ENCODE assay signal across 30 mouse cellular contexts in the genomic region with DNA sequence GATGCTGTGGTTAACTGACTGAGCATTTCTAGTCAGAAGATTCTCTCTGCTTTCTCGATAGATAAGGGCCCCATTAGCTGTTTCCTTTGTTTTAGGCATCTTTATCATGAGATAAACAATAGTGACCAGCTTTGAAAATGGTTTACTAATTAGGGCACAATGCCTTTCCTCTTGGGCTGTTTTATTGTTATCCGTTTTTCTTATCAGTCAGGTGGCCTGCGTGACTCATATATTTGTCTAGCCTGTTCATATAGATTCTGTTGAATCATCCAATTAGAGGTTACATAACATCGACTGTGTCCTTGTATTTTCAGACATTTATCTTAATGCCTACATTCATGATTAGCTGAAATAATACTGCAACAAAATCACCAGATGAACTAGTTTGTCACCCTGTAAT.
DNase-seq lines count a peak whose midpoint lies in the region; ATAC-seq and TF ChIP-seq lines count a peak whose summit lies in the region.
"Had no signal": no experiment of that assay in that cellular context is flagged by ENCODE, and none has a peak within 500 bp of the region (broad histone marks: within the 10 kb centered on the region; RNA-seq: fewer than 3 reads in every experiment).

No protein-coding gene starts in this region.

- no peak overlapping the region for H3K27ac ChIP-seq in intestine, embryonic 14.5 days (ENCODE audit: low read depth)
- no peak overlapping the region for H3K27ac ChIP-seq in intestine, postnatal 0 days (ENCODE audit: low read depth, low read length)
- H3K27ac ChIP-seq: embryonic facial prominence, embryonic 10.5 days; embryonic facial prominence, embryonic 13.5 days; forebrain, embryonic 12.5 days; forebrain, embryonic 15.5 days; gastrocnemius, adult 2 months; heart, embryonic 13.5 days; hindbrain, embryonic 14.5 days; hindbrain, postnatal 0 days had no signal

- WGBS in intestine, embryonic 14.5 days: 63% methylated on average over 4 of the region's 4 CpGs
- 24% methylated on average over 4 of the region's 4 CpGs for WGBS in intestine, postnatal 0 days

- no peak for DNase-seq in G1E (ENCODE audit: low spot score)
- DNase-seq in intestine, embryonic 14.5 days (ENCODE audit: low spot score): no peak
- peak; percentile 55 for DNase-seq in retina, postnatal 1 day
- no peak for DNase-seq in adrenal gland, adult 2 months
- DNase-seq in lung, postnatal 14 days: no peak
- DNase-seq in frontal cortex, adult 2 months (ENCODE audit: extremely low spot score in 1 of 2, low spot score in 1 of 2): no peak
- DNase-seq: adrenal gland, adult 8-10 months; cerebellum, adult 11 months; cerebellum, adult 8-10 months; cerebellum, postnatal 10 days; cerebellum, postnatal 36 days; embryo, embryonic 11 days; gastrocnemius, adult 2 months; gastrocnemius, postnatal 14 days; heart, adult 11 months; heart, postnatal 14 days; heart, postnatal 4 days; kidney, adult 11 months; kidney, adult 8-10 months had no signal

- H3K36me3 ChIP-seq in G1E (replicated peaks): no peaks in the 10 kb centered on the region
- no peaks in the 10 kb centered on the region for H3K36me3 ChIP-seq in intestine, embryonic 14.5 days (ENCODE audit: control insufficient read depth, insufficient read depth, low read length)
- no peaks in the 10 kb centered on the region for H3K36me3 ChIP-seq in intestine, postnatal 0 days (ENCODE audit: control insufficient read depth, insufficient read depth)
- H3K36me3 ChIP-seq: embryonic facial prominence, embryonic 10.5 days; embryonic facial prominence, embryonic 13.5 days; forebrain, embryonic 12.5 days; forebrain, embryonic 15.5 days; heart, embryonic 13.5 days had no signal

- no peak overlapping the region for H3K4me3 ChIP-seq in G1E (ENCODE audit: low read depth, low read length)
- H3K4me3 ChIP-seq in intestine, embryonic 14.5 days (ENCODE audit: low read depth, low read length): no peak overlapping the region
- H3K4me3 ChIP-seq in intestine, postnatal 0 days (ENCODE audit: low read depth, low read length): no peak overlapping the region
- H3K4me3 ChIP-seq: embryonic facial prominence, embryonic 10.5 days; embryonic facial prominence, embryonic 13.5 days; erythroblast, embryonic 14.5 days; forebrain, embryonic 12.5 days; forebrain, embryonic 15.5 days; gastrocnemius, adult 2 months; heart, embryonic 13.5 days had no signal

- no peaks in the 10 kb centered on the region for H3K4me1 ChIP-seq in G1E (ENCODE audit: insufficient read depth, low read depth, low read length)
- H3K4me1 ChIP-seq in intestine, embryonic 14.5 days (replicated peaks; ENCODE audit: control insufficient read depth, insufficient read depth, low read length): no peaks in the 10 kb centered on the region
- no peaks in the 10 kb centered on the region for H3K4me1 ChIP-seq in intestine, postnatal 0 days (replicated peaks; ENCODE audit: control insufficient read depth, insufficient read depth, low read length)
- H3K4me1 ChIP-seq: embryonic facial prominence, embryonic 13.5 days; heart, embryonic 13.5 days had no signal

- H3K9me3 ChIP-seq in G1E (replicated peaks): no peaks in the 10 kb centered on the region
- no peaks in the 10 kb centered on the region for H3K9me3 ChIP-seq in intestine, embryonic 14.5 days (ENCODE audit: control insufficient read depth, low read length)
- H3K9me3 ChIP-seq in intestine, postnatal 0 days (ENCODE audit: control insufficient read depth): no peaks in the 10 kb centered on the region
- H3K9me3 ChIP-seq: embryonic facial prominence, embryonic 10.5 days; embryonic facial prominence, embryonic 13.5 days; forebrain, embryonic 12.5 days; forebrain, embryonic 15.5 days; heart, embryonic 13.5 days had no signal

- TF ChIP-seq CTCF in G1E (IDR thresholded peaks at IDR 0.05; ENCODE audit: low read depth, low read length): no peak
- no peak for TF ChIP-seq CTCF in intestine, postnatal 0 days (IDR thresholded peaks at IDR 0.05; ENCODE audit: low read depth)

- no peaks in the 10 kb centered on the region for H3K27me3 ChIP-seq in G1E (ENCODE audit: insufficient read depth, low read length)
- no peaks in the 10 kb centered on the region for H3K27me3 ChIP-seq in intestine, embryonic 14.5 days (replicated peaks; ENCODE audit: control insufficient read depth, insufficient read depth, low read length)
- no peaks in the 10 kb centered on the region for H3K27me3 ChIP-seq in intestine, postnatal 0 days (replicated peaks; ENCODE audit: control insufficient read depth, insufficient read depth, low read length)
- H3K27me3 ChIP-seq: embryonic facial prominence, embryonic 13.5 days; forebrain, embryonic 12.5 days; forebrain, embryonic 15.5 days; heart, embryonic 13.5 days had no signal

- no peak overlapping the region for H3K4me2 ChIP-seq in intestine, embryonic 14.5 days (ENCODE audit: low read length)
- no peak overlapping the region for H3K4me2 ChIP-seq in intestine, postnatal 0 days (replicated peaks; ENCODE audit: low read depth)
- H3K4me2 ChIP-seq: embryonic facial prominence, embryonic 13.5 days; forebrain, embryonic 12.5 days; forebrain, embryonic 15.5 days; heart, embryonic 13.5 days; hindbrain, embryonic 14.5 days had no signal

- ATAC-seq in G1E (ENCODE audit: extremely low read depth, insufficient number of reproducible peaks, low FRiP score, poor library complexity, severe bottlenecking): peak; percentile 90
- peak; percentile 58; the same call in 1 of the 2 replicates for ATAC-seq in intestine, embryonic 14.5 days (replicated peaks; ENCODE audit: low FRiP score, low TSS enrichment, low read depth)
- peak; percentile 92 for ATAC-seq in intestine, postnatal 0 days
- no peak for ATAC-seq in frontal cortex, adult (ENCODE audit: low TSS enrichment)
- ATAC-seq: CD4-positive, CD25-positive, alpha-beta regulatory T cell, adult 4 months; forebrain, embryonic 15.5 days; hindbrain, postnatal 0 days had no signal

- no peak overlapping the region for H3K9ac ChIP-seq in intestine, embryonic 14.5 days (ENCODE audit: low read length)
- H3K9ac ChIP-seq in intestine, postnatal 0 days (ENCODE audit: low read depth, low read length): no peak overlapping the region
- H3K9ac ChIP-seq: embryonic facial prominence, embryonic 13.5 days; forebrain, embryonic 12.5 days; forebrain, embryonic 15.5 days; heart, embryonic 13.5 days; hindbrain, embryonic 14.5 days had no signal
